Mouse (Mus musculus): ENCODE results near the gene Tsr2.
A peak's percentile ranks its signal among the peaks of the same experiment; 100 is the strongest.

Gene Tsr2

GRCm38 (mm10) chrX:151096171-151097058 is at the start of gene Tsr2:
TSS of gene Tsr2 (minus strand) at chrX:151096543.
- peak; percentile 66 to 71 for DNase-seq (ENCODE audit: low spot score in 2 of 2)

DNA sequence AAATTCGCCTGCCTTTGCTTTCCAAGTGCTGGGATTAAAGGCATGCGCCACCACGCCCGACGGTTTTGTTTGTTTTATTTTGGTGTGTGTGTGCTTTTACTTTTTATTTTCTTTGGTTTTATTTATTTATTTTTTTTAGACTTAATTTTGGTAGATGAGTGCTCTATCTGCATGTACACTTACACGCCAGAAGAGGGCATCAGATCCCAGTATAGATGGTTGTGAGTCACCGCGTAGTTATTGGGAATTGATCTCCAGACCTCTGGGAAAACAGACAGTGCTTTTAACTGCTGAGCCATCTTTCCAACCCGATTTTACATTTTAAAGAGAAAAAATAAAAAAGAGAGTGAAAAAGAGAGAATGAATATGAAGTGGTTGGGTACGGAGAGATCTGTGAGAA is 36.4 kb upstream of the Tsr2 start:
- DNase-seq (ENCODE audit: low spot score in 2 of 2) = no peak

DNA sequence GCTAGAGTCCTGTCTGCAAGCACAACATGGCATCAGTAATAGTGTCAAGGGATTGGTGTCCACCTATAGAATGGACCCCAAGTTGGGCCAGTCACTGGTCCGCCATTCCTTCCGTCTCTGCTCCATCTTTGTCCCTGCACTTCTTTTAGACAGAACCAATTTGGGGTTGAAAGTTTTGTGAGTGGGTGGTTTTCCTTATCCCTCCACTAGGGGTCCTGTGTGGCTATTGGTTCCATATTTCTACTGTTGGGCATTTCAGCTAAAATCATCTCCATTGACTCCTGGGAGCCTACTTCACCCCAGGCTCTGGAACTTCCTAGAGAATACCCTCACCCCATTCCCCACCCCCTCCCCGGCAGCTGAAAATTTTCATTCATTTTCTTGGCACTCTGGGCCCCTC is 34.1 kb upstream of the Tsr2 start:
- DNase-seq (ENCODE audit: low spot score in 2 of 2) = no peak

- no peak for DNase-seq (ENCODE audit: low spot score in 2 of 2)
Measured at GRCm38 (mm10) chrX:151123933-151124332, 27.6 kb upstream of the Tsr2 start.

GRCm38 (mm10) chrX:151117432-151117831 is 21.1 kb upstream of the Tsr2 start:
- no peak for DNase-seq (ENCODE audit: low spot score in 2 of 2)

- peak; percentile 5 for DNase-seq (ENCODE audit: low spot score in 2 of 2)
Measured at GRCm38 (mm10) chrX:151116795-151117194, 20.5 kb upstream of the Tsr2 start.

DNA sequence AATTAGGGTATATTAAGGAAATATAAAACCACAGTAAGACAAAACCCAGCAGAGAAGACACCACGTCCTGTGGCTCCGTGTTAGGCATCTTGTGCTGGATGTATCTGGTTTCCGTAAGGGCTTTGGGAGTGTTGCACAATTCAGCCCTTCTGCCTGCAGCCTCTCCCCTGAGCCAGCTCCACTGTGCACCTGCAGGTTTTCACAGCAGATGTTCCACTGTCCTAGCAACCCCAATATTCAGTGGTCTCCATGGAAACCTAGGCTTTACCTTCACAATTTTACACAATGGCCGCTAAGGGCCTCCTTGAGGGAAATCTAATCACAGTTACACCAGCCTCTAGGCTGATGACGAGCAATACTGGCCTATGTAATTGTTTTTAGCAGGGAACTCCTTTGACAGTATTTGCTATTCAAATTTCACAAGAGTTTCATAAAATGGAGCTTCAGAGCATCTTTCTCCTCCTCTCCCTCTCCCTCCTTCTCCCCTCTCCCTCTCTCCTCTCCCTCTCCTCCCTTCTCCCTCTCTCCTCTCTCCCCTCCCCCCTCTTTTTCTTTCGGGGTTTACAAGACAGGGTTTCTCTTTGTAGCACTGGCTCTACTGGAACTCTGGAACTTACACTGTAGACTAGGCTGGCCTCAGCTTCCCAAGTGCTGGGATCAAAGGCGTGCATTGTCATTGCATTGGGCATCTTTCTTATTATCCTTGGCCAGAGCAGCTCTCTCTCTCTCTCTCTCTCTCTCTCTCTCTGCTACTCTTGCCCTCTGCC is 11.1 kb upstream of the Tsr2 start:
- DNase-seq (ENCODE audit: low spot score in 2 of 2) = no peak

DNA sequence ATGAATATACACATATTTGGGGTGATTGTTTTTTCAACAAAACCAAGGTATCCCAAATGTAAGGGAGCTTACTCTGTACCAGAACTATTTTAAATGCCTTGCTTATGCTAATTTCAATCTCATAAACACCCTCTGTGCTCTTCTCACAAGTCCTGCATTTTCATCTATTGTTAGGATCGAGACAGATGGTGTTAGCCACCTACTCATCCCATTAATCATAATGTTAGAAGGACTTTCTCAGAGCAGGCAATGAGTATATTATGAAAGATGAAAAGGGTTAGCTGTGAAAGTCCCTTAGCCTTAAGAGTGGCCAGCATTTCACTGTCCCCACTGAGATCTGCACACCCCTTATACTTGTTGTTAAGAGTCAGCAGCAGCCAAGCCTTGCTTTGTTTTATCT is 8.9 kb downstream of the Tsr2 start:
- no peak for DNase-seq (ENCODE audit: low spot score in 2 of 2)

- DNase-seq (ENCODE audit: low spot score in 2 of 2) = no peak
Measured at GRCm38 (mm10) chrX:151085599-151085998, 10.7 kb downstream of the Tsr2 start.

DNA sequence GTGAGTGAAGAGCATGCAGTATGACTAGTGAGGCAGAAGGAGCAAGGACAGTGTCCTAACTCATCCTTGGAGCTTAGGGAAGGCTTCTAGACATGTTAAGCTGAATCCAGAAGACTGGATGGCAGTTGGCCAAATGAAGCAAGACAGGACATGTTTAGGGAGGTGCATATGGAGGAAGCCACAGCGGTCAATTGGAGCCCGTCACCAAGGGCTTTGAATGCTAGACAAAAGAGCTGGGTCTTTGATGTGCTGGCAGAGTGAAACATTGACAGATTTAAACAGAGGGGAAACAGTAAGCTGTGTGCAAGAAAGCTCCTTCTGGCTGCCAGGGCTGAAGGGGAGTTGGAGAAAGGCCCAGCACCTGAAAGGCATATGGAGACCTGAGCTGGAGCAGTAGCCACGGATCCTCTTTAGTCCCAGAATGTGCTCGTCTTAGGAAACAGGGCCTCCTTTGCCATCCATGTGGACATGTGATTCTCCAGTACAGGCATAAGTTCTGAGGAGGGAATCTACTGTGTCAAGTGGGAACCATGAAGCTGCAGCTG is 19.3 kb downstream of the Tsr2 start:
- no peak for DNase-seq (ENCODE audit: low spot score in 2 of 2)

DNA sequence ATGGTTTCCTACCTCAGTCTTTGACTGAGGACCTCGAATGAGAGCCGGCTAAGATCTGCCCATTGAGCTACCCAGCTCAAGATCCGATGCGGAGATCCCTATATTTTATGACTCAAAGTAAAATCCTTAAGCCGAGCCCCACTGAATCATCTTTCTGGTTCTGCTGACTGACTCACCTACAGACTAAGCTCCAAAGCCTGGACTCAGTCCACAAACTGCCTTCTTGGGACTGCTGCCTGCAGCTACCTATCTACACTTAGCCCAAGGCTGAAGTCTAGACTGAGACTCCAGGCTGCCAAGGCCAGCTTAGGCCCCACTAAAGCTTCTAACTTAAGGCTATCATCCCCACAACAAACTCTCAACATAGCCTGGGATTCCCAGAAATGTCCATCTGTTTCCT is 20.3 kb downstream of the Tsr2 start:
- no peak for DNase-seq (ENCODE audit: low spot score in 2 of 2)

DNA sequence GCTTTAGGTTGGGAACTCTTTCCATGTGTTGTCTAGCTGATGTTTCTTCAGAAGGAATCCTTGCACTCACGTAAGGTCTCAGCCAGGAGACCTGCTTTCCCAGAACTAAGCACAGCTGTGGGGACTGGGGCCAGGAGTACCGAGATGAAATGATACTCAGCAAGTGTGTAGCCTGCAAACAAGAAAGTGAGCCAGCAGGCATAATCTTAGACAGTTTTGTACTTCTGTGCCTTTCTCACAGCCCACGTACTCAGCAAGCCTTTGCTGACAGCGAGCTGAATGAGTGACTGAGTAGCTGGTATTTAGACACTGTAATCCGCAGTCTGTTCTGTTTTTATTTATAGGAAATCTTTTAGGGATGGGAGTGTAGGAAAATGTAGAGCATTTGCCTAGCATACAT is 28.5 kb downstream of the Tsr2 start:
- DNase-seq (ENCODE audit: low spot score in 2 of 2) = peak; percentile 11 to 36

DNA sequence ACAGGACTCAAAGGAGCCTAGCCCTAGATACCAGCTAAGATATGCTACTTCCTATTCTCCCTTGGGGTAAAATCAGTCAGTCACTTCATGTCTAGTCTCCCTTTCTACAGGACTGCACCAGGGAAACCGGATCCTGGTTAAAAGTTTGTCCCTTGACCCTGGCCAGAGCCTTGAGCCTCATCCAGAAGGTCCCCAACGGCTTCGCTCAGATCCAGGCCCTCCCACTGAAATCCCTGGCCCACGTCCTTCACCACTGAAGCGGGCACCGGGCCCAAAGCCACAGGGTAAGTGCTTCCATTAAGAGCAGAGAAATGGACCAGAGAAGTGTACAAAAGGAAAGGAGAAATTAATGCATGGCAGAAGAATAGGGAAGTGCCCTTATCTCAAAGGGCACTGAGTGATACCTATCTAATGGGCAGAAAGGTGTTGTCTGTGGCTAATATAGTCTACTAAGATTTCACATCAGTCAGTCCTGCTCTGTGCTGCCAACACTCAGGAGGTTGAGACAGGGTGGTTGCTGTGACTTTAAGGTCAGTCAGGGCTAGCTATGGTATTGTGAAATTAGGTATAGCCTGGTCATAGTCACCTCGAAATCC is 30.2 kb downstream of the Tsr2 start:
- DNase-seq (ENCODE audit: low spot score in 2 of 2) = no peak

- DNase-seq (ENCODE audit: low spot score in 2 of 2) = no peak
Measured at GRCm38 (mm10) chrX:151061615-151062299, 34.6 kb downstream of the Tsr2 start.

DNA sequence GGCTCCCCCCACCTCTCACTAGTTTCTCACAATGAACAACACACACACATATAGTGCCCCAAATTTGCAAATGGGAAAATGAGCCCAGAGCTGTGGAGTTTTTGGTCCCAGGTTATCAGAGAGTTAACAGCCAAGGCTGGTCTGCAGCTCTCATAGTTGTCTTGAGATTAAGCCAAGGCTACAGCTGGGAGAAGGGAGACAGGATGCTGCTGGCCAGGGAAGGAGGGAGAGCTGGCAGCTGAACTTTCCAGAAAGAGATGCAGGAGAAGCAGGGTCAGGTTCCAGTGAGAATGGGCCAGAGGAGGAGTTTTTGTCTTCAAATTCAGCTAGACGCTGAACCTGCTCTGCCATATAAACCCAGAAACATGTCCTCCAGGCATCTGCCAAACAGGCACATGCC is 37.0 kb downstream of the Tsr2 start:
- no peak for DNase-seq (ENCODE audit: low spot score in 2 of 2)

DNA sequence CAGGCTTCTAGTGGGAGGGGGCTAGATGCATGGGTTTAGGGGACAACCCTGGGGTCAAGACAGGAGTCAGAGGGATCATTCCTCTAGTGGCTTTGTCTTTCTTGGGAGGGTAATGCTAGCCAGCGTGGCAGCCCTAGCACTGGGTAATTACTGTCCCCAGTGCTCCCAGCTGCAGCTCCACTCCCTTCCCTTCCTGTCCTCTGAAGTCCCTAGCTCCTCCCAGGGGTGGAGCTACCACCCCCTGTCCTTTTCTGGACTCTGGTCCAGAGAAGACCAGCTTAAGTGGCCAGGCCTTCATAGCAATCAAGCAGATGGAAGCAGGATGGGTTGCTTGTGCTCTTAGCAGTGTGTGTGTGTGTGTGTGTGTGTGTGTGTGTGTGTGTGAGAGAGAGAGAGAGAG is 40.8 kb downstream of the Tsr2 start:
- no peak for DNase-seq (ENCODE audit: low spot score in 2 of 2)

DNA sequence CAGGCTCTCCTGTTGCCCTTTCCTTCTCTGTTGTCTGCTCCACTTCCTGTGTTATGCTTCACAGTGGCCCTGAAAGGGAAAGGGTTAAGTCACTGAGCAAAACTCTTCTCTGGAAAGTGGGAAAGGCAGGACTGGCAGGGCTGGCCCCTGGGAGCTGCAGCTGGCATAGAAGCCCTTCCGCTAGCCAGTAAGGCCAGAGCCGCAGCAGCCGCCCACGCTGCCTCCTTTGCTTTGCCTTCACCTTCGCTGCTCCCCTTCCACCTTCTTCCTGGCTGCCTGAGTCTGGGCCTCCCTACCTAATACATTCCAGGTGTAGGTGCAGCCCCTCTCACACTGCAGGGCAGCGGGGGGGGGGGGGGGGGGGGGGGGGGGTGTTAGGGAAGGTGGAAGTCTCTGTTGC is 41.9 kb downstream of the Tsr2 start:
- no peak for DNase-seq (ENCODE audit: low spot score in 2 of 2)

GRCm38 (mm10) chrX:151050337-151050736 is 46.0 kb downstream of the Tsr2 start:
- peak; percentile 45 to 58 for DNase-seq (ENCODE audit: low spot score in 2 of 2)

- no peak for DNase-seq (ENCODE audit: low spot score in 2 of 2)
Measured at GRCm38 (mm10) chrX:151049661-151050215, 46.6 kb downstream of the Tsr2 start.

DNA sequence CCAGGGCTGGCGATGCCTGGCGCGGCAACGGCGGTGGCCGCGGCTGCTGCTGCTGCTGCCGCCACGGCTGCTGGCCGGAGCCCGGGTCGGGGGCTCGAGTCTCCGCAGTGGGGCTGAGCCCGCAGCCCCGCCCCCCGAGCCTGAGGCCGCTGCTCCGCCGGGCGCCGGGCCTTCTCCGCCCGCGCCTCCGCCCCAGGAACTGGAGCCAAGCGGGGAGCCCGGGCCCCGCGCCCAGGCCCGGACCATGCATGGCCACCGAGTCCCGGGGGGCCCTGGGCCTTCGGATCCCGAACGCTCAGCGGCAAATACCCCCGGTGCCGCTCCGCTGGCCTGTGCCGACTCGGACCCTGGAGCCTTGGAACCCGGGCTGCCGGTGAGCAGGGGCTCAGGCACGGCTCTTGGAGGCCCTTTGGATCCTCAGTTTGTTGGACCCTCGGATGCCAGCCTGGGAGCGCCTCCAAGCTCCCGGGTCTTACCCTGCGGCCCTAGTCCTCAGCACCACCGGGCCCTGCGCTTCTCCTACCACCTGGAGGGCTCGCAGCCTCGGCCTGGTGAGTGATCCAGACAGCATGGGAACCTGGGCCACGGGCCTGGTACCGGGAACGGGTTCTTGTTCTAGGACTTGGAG is 48.8 kb downstream of the Tsr2 start:
- DNase-seq (ENCODE audit: low spot score in 2 of 2) = no peak
